10 mouse cellular contexts compared by ENCODE assay signal in the genomic region with DNA sequence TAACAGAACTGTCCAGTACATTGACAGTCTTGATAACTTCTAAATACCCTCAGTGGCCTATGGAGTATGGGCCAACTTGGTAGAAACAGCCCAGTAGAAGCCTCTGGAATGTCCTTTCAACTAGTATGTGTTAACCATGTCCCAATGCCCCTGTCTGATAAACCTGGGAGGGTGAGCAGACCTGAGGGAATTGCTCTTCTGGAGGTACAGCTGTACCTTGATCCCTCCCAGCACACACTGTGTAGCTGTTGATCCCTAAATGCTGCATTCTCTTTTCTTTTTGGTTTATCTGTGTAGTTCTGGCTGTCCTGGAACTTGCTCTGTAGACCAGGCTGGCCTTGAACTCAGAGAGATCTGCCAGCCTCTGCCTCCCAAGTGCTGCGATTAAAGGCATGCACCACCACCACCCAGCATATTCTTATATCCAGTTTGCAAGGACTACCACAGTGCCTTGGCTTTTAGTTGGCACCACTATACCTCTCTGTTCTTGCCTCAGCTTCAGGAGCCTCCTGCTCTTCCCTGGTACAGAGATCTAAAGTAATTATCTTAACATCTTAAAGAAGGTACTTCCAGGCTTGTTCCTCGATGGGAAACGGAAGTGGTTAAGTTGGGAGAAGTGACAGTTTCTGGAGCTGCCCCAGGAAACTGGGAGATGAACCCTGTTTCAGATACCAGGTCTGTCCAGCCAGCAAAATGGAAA. TPM values are rescaled to one million over a fixed set of nuclear protein-coding genes. Genes with fewer than 3 reads are reported as not detected.
DNase-seq lines count a peak whose midpoint lies in the region; ATAC-seq and TF ChIP-seq lines count a peak whose summit lies in the region.
"Had no signal": no experiment of that assay in that cellular context is flagged by ENCODE, and none has a peak within 500 bp of the region (broad histone marks: within the 10 kb centered on the region; RNA-seq: fewer than 3 reads in every experiment).

No protein-coding gene starts in this region.

- peak overlapping the region; percentile 89 for H3K4me2 ChIP-seq in lung, embryonic 14.5 days
- H3K4me2 ChIP-seq in intestine, embryonic 14.5 days (ENCODE audit: low read length), result peak overlapping the region; percentile 94
- H3K4me2 ChIP-seq in neural tube, embryonic 13.5 days, result peak overlapping the region; percentile 81; the same call in 1 of the 2 replicates

- no peak for TF ChIP-seq CTCF in lung, embryonic 14.5 days (IDR thresholded peaks at IDR 0.05; ENCODE audit: low read depth)

- no peaks in the 10 kb centered on the region for H3K9me3 ChIP-seq in erythroblast, embryonic 14.5 days (ENCODE audit: control insufficient read depth, low read length)
- no peaks in the 10 kb centered on the region for H3K9me3 ChIP-seq in lung, embryonic 14.5 days (ENCODE audit: low read depth, low read length)
- no peaks in the 10 kb centered on the region for H3K9me3 ChIP-seq in intestine, embryonic 14.5 days (ENCODE audit: control insufficient read depth, low read length)
- H3K9me3 ChIP-seq in neural tube, embryonic 13.5 days, result no peaks in the 10 kb centered on the region

- no peak for ATAC-seq in erythroblast, adult 5-6 weeks (replicated peaks; ENCODE audit: low FRiP score, poor library complexity, severe bottlenecking)
- no peak for ATAC-seq in lung, embryonic 14.5 days (ENCODE audit: insufficient read depth)
- no peak for ATAC-seq in intestine, embryonic 14.5 days (replicated peaks; ENCODE audit: low FRiP score, low TSS enrichment, low read depth)
- no peak for ATAC-seq in neural tube, embryonic 13.5 days (ENCODE audit: low read depth)

- 73% methylated on average over 3 of the region's 3 CpGs for WGBS in lung, embryonic 14.5 days
- 73% methylated on average over 3 of the region's 3 CpGs for WGBS in intestine, embryonic 14.5 days
- WGBS in neural tube, embryonic 13.5 days, result 85% methylated on average over 3 of the region's 3 CpGs

- H3K4me3 ChIP-seq in erythroblast, embryonic 14.5 days (replicated peaks), result peak overlapping the region; percentile 75
- no peak overlapping the region for H3K4me3 ChIP-seq in lung, embryonic 14.5 days (ENCODE audit: low read depth, low read length)
- H3K4me3 ChIP-seq in intestine, embryonic 14.5 days (ENCODE audit: low read depth, low read length), result no peak overlapping the region
- H3K4me3 ChIP-seq in neural tube, embryonic 13.5 days, result peak overlapping the region; percentile 50; the same call in 1 of the 2 replicates

- H3K36me3 ChIP-seq in erythroblast, embryonic 14.5 days (ENCODE audit: control insufficient read depth), result peaks cover 57% of the 10 kb centered on the region
- peaks cover 31% of the 10 kb centered on the region for H3K36me3 ChIP-seq in lung, embryonic 14.5 days (ENCODE audit: insufficient read depth)
- peaks cover 27% of the 10 kb centered on the region for H3K36me3 ChIP-seq in intestine, embryonic 14.5 days (ENCODE audit: control insufficient read depth, insufficient read depth, low read length)
- peaks cover 27% of the 10 kb centered on the region for H3K36me3 ChIP-seq in neural tube, embryonic 13.5 days

- H3K27me3 ChIP-seq in erythroblast, embryonic 14.5 days (ENCODE audit: control insufficient read depth), result no peaks in the 10 kb centered on the region
- no peaks in the 10 kb centered on the region for H3K27me3 ChIP-seq in lung, embryonic 14.5 days (ENCODE audit: insufficient read depth, low read length)
- no peaks in the 10 kb centered on the region for H3K27me3 ChIP-seq in intestine, embryonic 14.5 days (replicated peaks; ENCODE audit: control insufficient read depth, insufficient read depth, low read length)
- H3K27me3 ChIP-seq in neural tube, embryonic 13.5 days, result no peaks in the 10 kb centered on the region

- peaks cover 40% of the 10 kb centered on the region for H3K4me1 ChIP-seq in erythroblast, embryonic 14.5 days (ENCODE audit: control insufficient read depth)
- H3K4me1 ChIP-seq in lung, embryonic 14.5 days (ENCODE audit: insufficient read depth), result peaks cover 3% of the 10 kb centered on the region; the same call in 1 of the 2 replicates
- H3K4me1 ChIP-seq in intestine, embryonic 14.5 days (replicated peaks; ENCODE audit: control insufficient read depth, insufficient read depth, low read length), result peaks cover 15% of the 10 kb centered on the region; the same call in 1 of the 2 replicates
- H3K4me1 ChIP-seq in neural tube, embryonic 13.5 days (replicated peaks), result peaks cover 18% of the 10 kb centered on the region

- H3K9ac ChIP-seq in lung, embryonic 14.5 days, result peak overlapping the region; percentile 63; the same call in 1 of the 2 replicates
- 0 out of 2 replicates have a peak overlapping the region, but pooled peaks have one; percentile 72 for H3K9ac ChIP-seq in intestine, embryonic 14.5 days (ENCODE audit: low read length)
- peak overlapping the region; percentile 73 for H3K9ac ChIP-seq in neural tube, embryonic 13.5 days

- DNase-seq in lung, embryonic 14.5 days, result no peak
- DNase-seq in lung, postnatal 10 days, result no peak
- no peak for DNase-seq in intestine, embryonic 14.5 days (ENCODE audit: low spot score)
- no peak for DNase-seq in B cell, adult 2 months
- no peak for DNase-seq in frontal cortex, postnatal 10 days (ENCODE audit: low spot score in 2 of 2)
- DNase-seq: adrenal gland, postnatal 10 days had no signal

- H3K27ac ChIP-seq in lung, embryonic 14.5 days (ENCODE audit: low read depth), result peak overlapping the region; percentile 95; the same call in 1 of the 2 replicates
- peak overlapping the region; percentile 92; the same call in 1 of the 2 replicates for H3K27ac ChIP-seq in intestine, embryonic 14.5 days (ENCODE audit: low read depth)
- H3K27ac ChIP-seq in neural tube, embryonic 13.5 days (replicated peaks), result peak overlapping the region; percentile 95

RNA-seq across cellular contexts. Expression of gene D2hgdh, which starts 0.8 kb away (rescaled TPM):
- 0.13 and 0.14 TPM in 2 replicates for polyA plus RNA-seq in erythroblast, embryonic 14.5 days (2012)
- 7.9 and 12.5 TPM in 2 replicates for total RNA-seq in erythroblast, adult 5-6 weeks (2015; ENCODE audit: low replicate concordance)
- total RNA-seq in erythroblast, adult 5-6 weeks (2017; ENCODE audit: low replicate concordance), result 11.8 and 13.6 TPM in 2 replicates
- 11.0 and 11.1 TPM in 2 replicates for polyA plus RNA-seq in lung, embryonic 14.5 days (2014; fragmentation: Nextera tagmentation; extraction: Ambion mirVana)
- polyA plus RNA-seq in intestine, embryonic 14.5 days (2014; fragmentation: Nextera tagmentation; extraction: Ambion mirVana), result 13.5 and 14.8 TPM in 2 replicates
- polyA plus RNA-seq in neural tube, embryonic 13.5 days (2015; fragmentation: Nextera tagmentation; extraction: Ambion mirVana), result 18.4 and 18.9 TPM in 2 replicates

RNA-seq across cellular contexts. Expression of gene Ing5, which starts 20.2 kb away (rescaled TPM):
- polyA plus RNA-seq in erythroblast, embryonic 14.5 days (2012), result 0.26 and 0.33 TPM in 2 replicates
- total RNA-seq in erythroblast, adult 5-6 weeks (2015; ENCODE audit: low replicate concordance), result 2.9 and 4.4 TPM in 2 replicates
- total RNA-seq in erythroblast, adult 5-6 weeks (2017; ENCODE audit: low replicate concordance), result 7.5 and 11.7 TPM in 2 replicates
- polyA plus RNA-seq in lung, embryonic 14.5 days (2014; fragmentation: Nextera tagmentation; extraction: Ambion mirVana), result 22.7 and 24.8 TPM in 2 replicates
- 19.7 and 23.2 TPM in 2 replicates for polyA plus RNA-seq in intestine, embryonic 14.5 days (2014; fragmentation: Nextera tagmentation; extraction: Ambion mirVana)
- 9.0 and 9.7 TPM in 2 replicates for polyA plus RNA-seq in neural tube, embryonic 13.5 days (2015; fragmentation: Nextera tagmentation; extraction: Ambion mirVana)

RNA-seq across cellular contexts. Expression of gene Dtymk, which starts 22.2 kb away (rescaled TPM):
- 8.8 and 10.0 TPM in 2 replicates for polyA plus RNA-seq in erythroblast, embryonic 14.5 days (2012)
- 41.9 and 43.5 TPM in 2 replicates for total RNA-seq in erythroblast, adult 5-6 weeks (2015; ENCODE audit: low replicate concordance)
- 33.8 and 74.4 TPM in 2 replicates for total RNA-seq in erythroblast, adult 5-6 weeks (2017; ENCODE audit: low replicate concordance)
- polyA plus RNA-seq in lung, embryonic 14.5 days (2014; fragmentation: Nextera tagmentation; extraction: Ambion mirVana), result 286 and 295 TPM in 2 replicates
- 272 and 288 TPM in 2 replicates for polyA plus RNA-seq in intestine, embryonic 14.5 days (2014; fragmentation: Nextera tagmentation; extraction: Ambion mirVana)
- polyA plus RNA-seq in neural tube, embryonic 13.5 days (2015; fragmentation: Nextera tagmentation; extraction: Ambion mirVana), result 155 and 158 TPM in 2 replicates

RNA-seq across cellular contexts. Expression of gene Gal3st2, which starts 37.2 kb away (rescaled TPM):
- not detected in 2 replicates for polyA plus RNA-seq in erythroblast, embryonic 14.5 days (2012)
- not detected in 2 replicates for total RNA-seq in erythroblast, adult 5-6 weeks (2015; ENCODE audit: low replicate concordance)
- not detected in 2 replicates for total RNA-seq in erythroblast, adult 5-6 weeks (2017; ENCODE audit: low replicate concordance)
- not detected in 2 replicates for polyA plus RNA-seq in lung, embryonic 14.5 days (2014; fragmentation: Nextera tagmentation; extraction: Ambion mirVana)
- 0.09 and 0.19 TPM in 2 replicates for polyA plus RNA-seq in intestine, embryonic 14.5 days (2014; fragmentation: Nextera tagmentation; extraction: Ambion mirVana)
- polyA plus RNA-seq in neural tube, embryonic 13.5 days (2015; fragmentation: Nextera tagmentation; extraction: Ambion mirVana), result not detected in 2 replicates
- polyA plus RNA-seq: gonadal fat pad, adult 2 months had no signal

Comparison
In these comparisons a context has a peak if more than half of its experiments do, and no peak if none do; other contexts are left out.
1. H3K4me3 ChIP-seq: peak in erythroblast, embryonic 14.5 days (single experiment) and neural tube, embryonic 13.5 days (single experiment); none in lung, embryonic 14.5 days (single experiment) and intestine, embryonic 14.5 days (single experiment).
2. RNA of gene D2hgdh, which starts 0.8 kb away (polyA plus RNA-seq): 18.4 to 18.9 TPM in neural tube, embryonic 13.5 days, 13.5 to 14.8 TPM in intestine, embryonic 14.5 days and 11.0 to 11.1 TPM in lung, embryonic 14.5 days; 0.13 to 0.14 TPM in erythroblast, embryonic 14.5 days; every median in the first group is over 10 times any median in the second.
3. RNA of gene Dtymk, which starts 22.2 kb away (polyA plus RNA-seq): 286 to 295 TPM in lung, embryonic 14.5 days, 272 to 288 TPM in intestine, embryonic 14.5 days and 155 to 158 TPM in neural tube, embryonic 13.5 days; 8.8 to 10.0 TPM in erythroblast, embryonic 14.5 days; every median in the first group is over 10 times any median in the second.
4. Peak in every context shown above with its lines, with median percentiles within 50 percentile points of each other: H3K27ac ChIP-seq, H3K4me2 ChIP-seq and H3K9ac ChIP-seq.